Mouse (Mus musculus): ENCODE results near the gene Uspl1.

Gene Uspl1

DNA sequence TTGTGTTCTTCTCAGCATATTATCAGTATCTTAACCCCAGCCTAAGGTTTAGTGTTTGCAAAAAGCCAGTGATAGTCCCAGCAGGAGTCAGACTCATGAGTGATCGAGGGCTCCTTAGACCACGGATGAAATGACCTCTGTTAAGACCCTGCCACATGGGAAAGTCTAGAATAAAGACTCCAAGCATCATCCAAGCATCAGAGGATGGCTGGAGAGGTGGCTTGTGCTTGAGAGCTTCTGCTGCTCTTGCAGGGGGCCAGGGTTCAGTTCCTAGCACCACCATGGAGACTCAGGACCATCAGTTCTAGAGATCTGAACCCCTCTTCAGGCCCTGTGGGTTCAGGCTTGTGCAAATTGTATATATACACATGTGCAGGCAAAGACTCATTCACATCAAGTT is 16.1 kb upstream of the Uspl1 start:
- DNase-seq (ENCODE audit: low spot score in 2 of 2): no peak

DNA sequence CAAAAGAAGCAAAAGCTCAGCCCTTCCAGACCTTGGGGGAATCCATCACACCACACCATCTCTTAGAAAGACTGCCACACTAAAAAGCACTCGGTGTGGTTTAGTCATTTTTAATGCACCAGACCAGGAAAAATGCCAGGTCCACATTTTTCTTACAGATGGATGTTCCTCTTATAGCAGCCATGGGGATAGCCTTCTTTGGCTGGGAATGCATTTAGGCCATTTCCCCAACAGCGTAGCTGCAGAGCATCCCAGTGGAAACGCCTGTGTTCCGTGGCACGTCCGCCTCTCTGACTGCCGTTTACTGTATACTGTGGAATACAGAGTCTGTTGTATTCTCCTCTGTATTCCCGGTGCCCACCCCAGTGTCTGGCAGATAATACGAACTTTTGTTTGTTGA is 15.3 kb upstream of the Uspl1 start:
- peak; percentile 18 to 32 for DNase-seq (ENCODE audit: low spot score in 2 of 2)

DNA sequence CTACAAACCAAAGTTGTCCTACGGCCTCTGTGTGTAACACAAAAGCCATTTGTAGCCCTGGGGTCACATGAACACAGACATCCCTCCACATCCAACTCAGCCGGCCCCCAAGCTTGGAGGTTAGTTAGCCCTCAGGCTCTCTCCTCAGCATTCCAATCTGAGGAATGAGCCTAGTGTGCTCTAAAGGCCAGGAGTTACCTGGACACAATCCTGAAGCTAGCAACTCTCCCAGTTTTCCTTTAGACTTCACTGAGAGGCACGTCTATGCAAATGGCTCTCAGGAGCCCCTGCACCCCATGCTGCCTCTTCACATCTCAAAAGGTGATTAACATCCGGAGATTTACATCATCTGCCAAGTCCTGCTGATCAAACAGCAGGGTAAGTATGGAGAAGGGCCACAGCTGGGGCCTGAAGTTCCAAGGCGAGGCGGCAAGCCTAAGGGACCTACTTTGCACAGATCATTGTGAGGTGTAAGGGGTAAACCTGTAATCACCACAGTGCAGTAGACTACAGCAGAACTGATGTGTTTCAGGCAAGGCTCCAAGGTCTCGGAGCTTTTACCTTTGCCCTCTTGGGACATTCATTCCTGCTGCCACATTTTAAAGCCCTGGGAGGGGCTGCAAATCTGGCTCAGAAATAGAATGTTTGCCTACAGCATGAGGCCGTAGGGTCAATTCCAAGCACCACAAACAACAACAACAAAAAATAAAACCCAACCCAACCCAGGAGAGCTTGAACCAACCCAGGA is 13.1 kb upstream of the Uspl1 start:
- DNase-seq (ENCODE audit: low spot score in 2 of 2): no peak

DNA sequence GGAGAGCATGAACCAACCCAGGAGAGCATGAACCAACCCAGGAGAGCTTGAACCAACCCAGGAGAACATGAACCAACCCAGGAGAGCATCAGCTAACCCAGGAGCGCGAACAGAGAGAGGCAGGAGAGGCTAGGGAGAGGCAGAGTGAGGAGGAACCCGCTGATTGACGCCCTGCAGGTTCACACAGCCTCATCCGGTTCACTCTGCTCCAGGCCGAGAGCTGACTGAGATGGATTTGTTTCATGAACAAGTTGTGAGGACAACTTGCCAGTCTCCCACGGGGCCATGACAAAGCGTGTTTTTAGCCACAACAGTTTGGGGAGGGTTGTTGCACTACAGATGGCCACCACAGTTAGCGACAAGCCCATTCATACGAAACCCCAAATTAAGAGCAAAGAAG is 11.9 kb upstream of the Uspl1 start:
- no peak for DNase-seq (ENCODE audit: low spot score in 2 of 2)

DNA sequence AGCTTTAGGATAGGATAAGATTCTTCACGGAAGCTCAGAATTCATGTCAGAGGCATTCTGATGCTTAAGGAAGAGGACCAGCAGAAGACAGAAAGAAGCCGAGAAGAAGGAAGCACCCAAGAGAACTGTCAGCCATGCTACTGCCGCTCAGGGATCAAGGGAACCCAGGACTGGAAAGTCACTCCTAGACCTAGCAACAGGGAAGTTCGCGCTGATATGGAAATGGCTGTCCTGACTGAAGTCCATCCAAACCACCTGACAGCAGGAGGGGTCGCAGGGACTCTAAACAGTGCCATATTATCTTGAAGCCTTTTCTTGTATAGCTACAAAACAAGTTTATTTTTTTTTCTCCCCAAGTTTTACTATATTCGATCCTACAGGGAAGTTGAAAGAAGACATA is 9.6 kb upstream of the Uspl1 start:
- DNase-seq (ENCODE audit: low spot score in 2 of 2): no peak

DNA sequence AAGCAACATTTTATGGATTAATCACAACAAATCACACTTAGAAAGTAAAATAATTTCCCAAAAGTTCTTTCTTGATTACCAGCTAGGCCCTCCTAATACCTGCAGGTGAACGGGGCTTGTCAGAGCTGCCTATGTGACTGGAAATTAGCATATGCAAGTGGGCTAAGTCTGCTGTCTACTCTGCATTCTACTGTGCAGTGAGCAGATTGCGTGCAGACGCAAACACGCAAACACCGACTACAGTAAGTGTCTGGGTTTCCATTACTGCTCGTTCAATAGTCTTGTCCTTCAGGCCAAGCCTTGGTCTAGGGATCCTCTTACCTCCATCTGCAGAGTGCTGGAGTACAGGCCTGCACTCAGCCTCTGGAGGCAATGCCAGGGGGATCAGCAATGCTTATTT is 8.4 kb upstream of the Uspl1 start:
- DNase-seq (ENCODE audit: low spot score in 2 of 2): no peak

DNA sequence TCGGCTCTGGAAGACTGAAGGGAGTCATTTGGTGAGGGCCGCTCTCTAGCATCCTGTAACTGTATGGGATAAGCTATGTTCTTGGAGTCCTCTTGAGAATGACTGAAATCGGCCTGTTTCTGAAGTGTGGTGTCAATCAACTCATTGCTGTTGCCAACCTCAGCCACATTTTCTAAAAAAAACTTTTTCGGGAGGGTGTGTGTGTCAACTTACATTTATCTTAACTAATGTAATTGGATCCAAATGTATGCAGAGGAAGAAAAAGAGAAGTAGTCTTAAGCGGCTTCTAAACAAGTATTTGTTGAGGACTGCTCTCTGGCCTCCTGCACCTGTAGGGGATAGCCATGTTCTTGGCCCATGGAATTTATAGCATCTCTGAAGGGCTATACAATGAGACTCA is 6.1 kb upstream of the Uspl1 start:
- no peak for DNase-seq (ENCODE audit: low spot score in 2 of 2)

DNA sequence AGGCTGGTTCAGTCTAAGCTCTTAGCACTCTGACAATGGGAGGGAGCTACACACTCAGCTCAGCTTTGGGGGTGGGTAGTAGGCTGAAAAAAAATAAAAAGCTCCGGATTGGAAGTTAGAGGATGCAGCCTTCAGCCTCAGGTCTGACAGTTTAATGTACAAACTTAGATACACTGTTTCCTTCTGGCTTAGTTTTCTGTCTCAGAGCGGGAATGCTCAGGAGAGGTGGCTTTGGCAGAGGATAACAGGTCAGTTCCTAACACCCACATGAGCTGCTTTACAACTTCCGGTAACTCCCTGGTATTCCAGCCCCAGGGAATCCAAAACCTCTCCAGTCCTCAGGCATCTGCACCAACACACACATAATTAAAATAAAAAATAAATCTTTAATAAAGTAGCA is 4.3 kb upstream of the Uspl1 start:
- DNase-seq (ENCODE audit: low spot score in 2 of 2): no peak

DNA sequence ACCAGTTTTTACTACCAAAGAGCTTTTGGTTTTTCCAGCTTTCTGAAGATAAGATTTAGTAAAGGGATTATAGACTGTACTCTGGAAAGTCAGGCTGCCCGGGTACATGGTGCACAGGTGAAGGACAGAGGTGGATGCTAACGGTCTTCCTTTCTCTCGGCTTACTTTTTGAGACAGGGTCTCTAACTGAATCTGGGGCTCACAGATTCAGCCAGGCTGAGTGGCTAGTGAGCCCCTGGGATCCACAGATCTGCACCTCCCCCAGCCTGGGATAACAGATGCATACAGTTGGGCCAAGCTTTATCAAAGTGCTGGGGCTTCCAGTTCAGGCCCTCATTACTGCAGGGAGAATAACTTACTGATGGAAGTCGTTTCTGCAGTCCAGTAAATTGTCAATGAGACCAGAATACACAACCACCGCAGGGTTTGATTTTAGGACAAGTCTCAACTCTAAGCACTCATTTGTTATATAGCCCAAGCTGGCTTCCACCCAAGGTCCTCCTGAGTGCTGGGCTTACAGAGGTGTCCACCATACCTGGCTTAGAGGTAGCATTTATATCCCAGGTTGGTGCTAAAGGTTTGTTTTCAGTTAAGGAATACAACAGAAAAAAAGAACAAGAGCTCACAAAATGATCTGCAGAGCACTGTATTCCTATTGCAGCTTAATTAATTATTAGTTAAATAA is 1.8 kb upstream of the Uspl1 start:
- no peak for DNase-seq (ENCODE audit: low spot score in 2 of 2)

DNA sequence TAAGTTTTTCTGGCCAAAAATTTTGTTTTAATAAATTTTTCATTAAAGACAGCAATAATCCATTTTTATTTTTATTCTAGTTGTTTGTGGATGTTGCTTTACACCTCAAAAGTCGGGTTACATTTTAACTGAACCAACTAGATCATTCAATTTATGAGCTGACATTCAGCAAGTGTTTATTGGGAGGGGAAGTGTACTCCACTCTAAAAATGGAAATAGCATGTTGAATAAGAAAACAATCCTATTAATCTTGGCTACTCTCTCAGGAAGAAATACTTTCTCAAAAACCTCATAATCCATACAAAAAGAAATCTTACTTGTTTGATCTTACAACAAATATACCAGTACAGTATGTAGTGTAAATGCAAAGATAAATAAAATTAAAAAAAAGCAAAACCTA is 1.0 kb upstream of the Uspl1 start:
- DNase-seq (ENCODE audit: low spot score in 2 of 2): no peak

DNA sequence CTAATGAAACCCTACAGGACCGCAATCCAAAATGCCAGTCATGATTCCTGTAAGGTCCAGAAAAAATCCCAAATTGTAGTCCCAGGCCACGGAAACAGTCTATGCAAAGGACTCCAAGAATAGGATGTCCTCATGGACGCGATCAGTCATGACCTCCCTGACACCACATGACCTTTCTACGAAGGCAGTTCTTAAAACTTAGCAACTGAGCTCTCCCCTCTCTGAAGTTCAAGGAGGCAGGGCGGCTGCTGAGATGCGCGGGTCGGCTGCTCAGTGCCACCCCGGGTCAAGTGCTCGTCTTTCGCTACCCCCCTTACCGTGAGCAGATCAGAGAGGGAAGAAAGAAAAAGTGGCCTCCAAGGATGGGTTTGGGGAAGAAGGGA is 438 bp upstream of the Uspl1 start:
- no peak for DNase-seq (ENCODE audit: low spot score in 2 of 2)

DNA sequence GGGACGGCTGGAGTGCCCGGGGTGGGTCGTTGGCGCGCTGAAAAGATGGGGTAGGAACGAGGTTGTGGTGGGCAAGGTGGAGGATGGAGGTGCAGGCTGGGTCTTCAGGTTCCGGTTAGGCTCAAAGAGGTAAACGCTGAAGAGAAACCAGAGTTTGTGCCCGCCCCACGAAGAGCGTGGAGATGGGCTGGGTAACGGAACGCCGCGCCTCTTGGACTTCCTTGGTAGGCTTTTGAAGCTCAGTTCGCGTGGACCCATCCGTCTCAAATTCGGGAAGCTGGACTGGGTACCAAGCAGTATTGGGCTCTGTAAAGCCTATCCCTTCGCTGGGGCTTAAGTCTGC is 665 bp downstream of the Uspl1 start:
- peak in 1 of 2 experiments; percentile 19 for DNase-seq (ENCODE audit: low spot score in 2 of 2)

DNA sequence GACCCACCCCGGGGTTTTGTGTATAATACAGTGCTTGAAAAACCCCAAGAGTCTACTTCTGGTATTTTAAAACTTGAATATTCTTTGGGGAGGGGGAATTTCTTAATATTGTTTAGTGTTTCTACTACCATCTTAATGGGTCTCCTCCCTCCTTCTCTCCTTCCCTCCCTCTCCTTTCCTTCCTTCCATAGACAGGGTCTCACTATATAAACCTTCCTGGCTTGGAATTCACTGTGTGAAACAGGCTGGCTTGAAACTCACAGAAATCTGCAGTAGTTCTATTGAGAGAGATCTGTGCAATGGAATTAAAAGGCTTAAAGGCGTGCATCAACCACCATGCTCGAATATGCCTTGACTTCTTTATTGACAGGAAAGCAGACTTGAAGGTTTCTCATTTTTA is 1.7 kb downstream of the Uspl1 start:
- DNase-seq (ENCODE audit: low spot score in 2 of 2): no peak

DNA sequence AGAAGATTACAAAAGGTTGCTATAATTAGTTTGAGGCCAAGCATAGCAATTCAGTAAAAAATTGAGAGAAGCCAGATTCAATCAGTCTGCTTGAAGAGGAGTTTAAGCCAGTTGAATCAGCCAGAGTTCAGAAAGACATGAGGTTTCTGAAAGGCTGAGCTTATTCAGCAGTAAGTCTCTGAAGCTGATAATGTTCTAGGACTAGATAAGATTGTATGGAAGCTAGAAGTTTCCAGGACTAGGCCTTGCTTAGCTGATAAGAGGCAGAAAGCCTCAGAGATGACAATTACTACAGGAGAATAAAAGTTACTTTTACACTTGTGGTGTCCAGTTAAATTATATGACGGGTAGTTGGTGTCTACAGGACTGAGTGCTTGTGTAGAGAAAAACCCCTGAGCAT is 6.0 kb downstream of the Uspl1 start:
- DNase-seq (ENCODE audit: low spot score in 2 of 2): no peak

DNA sequence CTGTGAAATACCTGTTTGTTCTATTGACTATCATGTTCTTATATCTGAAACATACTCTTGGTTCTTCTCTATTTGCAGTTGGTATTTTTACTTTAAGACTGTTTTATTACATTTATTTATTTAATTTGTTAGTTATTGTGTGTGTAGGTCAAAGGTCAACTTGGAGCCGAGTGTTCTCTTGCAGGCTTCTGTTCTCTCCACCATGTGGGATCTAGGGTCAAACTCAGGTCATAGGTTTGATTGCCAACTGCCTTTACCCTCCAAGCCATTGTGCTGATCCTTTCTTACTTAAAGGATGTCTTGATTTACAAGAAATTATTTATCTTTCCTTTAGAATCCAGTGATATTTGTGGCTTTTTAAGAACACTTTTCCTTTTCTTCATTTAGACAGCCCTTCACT is 12.5 kb downstream of the Uspl1 start:
- DNase-seq (ENCODE audit: low spot score in 2 of 2): no peak

DNA sequence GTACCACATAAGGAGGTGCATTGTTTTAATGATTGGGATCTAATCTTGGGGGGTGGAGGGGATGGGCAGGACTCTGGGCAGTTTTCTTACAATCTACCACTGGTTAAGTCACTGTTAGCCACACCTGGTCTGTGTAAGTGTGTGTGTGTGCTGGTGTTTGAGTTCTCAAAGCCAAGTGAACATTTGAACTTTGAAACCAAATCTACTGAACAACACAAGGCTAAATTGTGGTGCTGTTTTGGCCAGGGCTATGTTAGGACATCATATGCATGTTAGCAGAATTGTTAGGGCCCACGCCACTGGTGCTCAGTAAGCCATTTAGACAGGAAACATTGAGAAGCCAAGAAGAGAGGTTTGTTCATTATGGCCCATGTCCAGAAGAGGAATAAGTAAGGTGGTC is 14.6 kb downstream of the Uspl1 start:
- DNase-seq (ENCODE audit: low spot score in 2 of 2): no peak

DNA sequence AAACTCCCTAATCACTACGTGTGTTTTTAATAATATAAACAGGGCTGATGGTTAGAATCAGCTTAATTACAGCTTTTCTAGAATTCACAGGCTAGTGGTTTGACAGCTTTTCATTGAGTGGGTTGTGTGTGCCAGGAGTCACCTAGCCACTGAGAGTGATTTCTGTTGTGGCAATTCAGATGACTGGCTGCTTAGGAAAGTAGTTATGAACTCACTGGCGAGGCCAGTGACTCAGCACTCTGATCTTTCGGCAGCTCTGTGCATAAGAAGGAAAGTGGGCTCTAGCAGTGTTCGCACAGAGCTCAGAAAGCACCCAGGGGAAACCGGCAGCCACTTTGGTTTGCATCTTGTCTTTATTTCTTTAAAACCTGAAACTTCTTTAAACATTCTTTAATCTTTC is 18.8 kb downstream of the Uspl1 start:
- DNase-seq (ENCODE audit: low spot score in 2 of 2): no peak

DNA sequence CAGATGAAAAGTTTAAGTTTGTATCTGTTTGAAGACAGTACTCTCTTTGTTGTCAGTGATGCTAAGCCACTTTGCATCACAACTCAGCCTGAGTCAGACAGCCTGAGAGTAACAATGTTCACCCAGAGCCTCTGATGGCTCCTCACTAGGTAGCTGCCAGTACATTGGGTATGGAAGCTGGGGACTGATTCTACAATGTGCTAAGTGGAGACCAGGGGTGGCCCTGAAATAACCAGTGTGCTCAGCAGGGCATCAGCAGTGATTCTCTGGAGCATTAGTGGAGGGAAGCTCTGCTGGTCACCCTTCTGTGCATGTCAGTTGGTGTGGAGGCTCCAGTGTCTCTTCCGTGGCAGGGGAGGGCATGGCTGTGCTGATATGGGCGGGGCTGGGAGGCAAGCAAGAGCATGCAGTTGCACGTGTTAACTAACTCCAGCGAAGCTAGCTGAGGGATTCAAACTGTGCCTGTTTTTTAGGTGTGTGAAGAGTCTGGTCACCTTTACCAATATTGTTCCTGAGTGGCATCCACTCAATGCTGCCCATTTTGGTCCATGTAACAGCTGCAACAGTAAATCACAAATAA is 19.7 kb downstream of the Uspl1 start:
- no peak for DNase-seq (ENCODE audit: low spot score in 2 of 2)

DNA sequence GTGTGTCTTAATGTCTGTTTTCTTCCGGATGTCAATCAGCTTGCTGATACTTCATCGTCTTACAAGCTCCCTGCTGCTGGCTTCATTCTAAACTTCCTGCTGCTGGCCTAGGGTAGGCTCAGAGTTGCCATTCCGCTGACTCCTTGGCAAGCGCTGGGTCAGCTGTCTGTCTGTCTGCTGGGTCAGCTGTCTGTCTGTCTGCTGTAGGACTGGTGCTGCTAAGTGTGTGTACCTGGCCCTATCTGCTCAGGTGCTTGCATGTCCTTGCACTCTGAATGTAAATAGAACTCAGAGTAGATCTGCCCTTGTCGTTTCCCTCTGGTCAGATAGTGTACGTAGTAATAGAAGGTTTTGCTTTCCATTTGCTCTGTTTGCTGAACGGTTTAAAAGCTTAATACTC is 20.7 kb downstream of the Uspl1 start:
- no peak for DNase-seq (ENCODE audit: low spot score in 2 of 2)

DNA sequence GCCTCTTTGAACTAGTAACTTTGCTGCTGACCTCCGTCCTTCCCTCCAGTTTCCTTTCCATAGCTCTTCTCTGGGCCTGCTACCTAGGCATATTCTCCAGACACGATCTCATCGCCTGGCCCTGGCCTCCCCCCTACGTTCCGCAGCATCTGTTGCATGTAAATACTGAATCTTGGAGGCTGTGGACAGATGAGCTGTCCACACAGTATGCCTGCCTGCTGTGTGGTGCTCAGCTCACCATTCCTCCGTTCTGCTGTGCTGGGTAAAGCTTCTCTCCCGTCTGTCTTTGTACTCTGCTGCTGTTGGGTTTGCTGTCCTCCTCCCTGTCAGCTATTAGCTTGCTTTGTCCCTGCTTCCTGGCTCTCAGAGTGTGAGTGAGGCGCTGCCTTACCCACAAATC is 21.1 kb downstream of the Uspl1 start:
- DNase-seq (ENCODE audit: low spot score in 2 of 2): no peak

DNA sequence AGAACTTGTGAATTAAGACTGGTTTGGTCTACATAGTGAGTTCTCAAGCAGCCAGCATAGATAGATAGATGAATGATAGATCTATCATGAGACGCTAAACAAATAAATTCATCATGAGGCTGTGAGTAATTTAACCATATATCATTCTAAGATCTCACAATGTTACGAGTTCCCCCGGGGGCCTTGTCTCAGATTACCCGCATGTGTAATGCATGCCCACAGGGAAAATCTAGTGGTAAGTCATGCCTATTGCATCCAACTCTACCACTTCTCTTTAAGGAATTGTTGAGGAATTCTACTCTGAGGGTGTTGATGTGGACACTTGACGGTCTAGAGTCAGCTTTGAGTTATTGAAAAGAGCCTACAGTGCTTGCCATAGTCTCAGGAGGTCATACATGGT is 22.1 kb downstream of the Uspl1 start:
- no peak for DNase-seq (ENCODE audit: low spot score in 2 of 2)

DNA sequence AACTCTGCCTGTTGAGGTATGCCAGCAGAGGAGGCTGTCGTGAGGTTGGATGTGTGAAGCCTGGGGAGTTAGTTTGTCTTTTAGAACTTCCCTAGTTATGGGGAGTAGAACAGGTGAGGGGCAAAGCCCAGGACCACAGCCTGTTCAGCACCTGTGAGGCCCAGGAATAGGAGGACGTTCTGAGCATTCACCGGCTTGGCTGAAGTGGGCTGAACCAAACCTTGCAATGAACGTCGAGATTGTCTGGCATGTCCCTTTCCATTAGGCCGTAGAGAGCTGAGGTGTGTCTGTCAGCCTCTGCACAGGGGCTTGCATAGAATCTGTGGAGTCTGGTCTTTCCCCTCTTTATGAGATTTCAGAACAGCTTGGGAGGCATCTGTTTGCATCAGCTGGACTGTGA is 23.5 kb downstream of the Uspl1 start:
- no peak for DNase-seq (ENCODE audit: low spot score in 2 of 2)

DNA sequence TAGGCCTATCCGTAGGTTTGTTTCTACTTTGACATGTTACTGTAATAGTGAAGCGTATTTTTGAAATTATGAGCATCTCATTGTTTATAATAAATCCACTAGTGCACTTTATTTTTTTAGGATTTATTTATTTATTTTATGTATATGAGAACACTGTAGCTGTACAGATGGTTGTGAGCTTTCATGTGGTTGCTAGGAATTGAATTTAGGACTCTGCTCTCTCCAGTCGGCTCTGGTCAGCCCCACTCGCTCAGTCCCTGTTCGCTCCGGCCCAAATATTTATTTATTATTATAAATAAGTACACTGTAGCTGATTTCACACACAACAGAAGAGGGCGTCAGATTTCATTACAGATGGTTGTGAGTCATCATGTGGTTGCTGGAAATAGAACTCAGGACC is 24.6 kb downstream of the Uspl1 start:
- no peak for DNase-seq (ENCODE audit: low spot score in 2 of 2)

DNA sequence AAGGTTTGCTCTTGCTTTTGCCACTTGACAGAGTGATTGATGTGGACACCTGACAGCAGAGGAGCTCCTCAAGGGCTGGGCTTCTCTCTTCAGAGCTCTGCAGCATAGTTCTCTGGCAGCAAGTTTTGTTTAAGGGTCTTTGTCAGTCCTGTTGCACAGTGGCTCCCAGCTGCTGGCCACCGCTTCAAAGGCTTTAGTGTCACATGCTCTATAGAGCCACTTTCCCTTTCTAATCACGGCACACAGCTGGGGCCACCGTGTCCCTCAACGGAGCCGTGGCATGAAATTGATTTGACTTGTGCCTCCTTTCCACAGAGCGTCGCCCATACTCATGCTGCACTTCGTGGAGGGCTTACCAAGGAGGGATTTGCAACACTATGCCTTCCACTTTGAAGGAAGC is 25.2 kb downstream of the Uspl1 start:
- DNase-seq (ENCODE audit: low spot score in 2 of 2): no peak
